In the genomic region with DNA sequence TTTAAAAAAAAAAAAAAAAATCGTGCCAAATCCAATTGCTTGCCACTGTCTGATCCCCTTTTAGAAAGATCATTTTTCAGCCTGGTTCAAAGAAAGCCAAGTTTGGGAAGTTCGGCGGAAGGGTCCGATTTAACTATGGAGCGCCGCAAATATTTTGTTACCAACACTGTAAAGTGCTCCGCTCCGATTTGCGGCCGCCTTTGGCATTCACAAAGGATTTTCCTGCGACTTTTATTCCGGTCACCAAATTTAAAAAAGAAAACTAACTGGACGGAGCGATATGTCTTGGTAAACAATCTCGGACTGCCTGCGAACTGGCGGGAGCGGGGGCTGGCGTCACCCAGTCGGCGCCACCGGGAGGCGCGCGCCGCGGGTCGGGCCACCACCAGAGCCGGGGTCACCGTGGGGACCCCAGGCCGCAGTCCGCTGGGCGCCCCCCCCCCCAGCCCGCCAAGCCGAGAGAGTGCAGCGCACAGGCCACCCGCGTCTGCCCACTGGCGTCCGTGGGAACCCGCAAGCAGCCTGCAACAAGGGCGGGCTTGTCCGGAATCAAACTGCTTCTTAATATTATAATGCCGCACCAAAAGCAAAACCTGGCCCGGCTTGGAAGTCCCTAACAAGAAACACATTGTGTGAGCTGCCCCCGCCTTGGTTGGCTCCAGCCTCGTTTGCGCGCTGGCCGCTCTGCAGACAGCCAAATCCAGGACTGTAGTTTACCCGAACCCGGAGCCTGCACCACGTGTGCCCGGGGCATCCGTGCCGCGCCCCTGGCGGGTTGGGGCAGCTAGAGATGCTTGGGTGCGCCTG, we compare ENCODE assay signal across 8 mouse cellular contexts. TPM values are rescaled to one million over a fixed set of nuclear protein-coding genes. Genes with fewer than 3 reads are reported as not detected.
DNase-seq lines count a peak whose midpoint lies in the region; ATAC-seq lines count a peak whose summit lies in the region.

No protein-coding gene starts in this region.

- DNase-seq in frontal cortex, adult 2 months (ENCODE audit: extremely low spot score in 1 of 2, low spot score in 1 of 2) = peak; percentile 49 to 61
- DNase-seq in cerebellum, postnatal 14 days = peak; percentile 46 to 50
- peak; percentile 65 for DNase-seq in gastrocnemius, postnatal 14 days
- peak; percentile 63 for DNase-seq in testis, postnatal 14 days (ENCODE audit: low spot score)

- H3K9ac ChIP-seq in intestine, embryonic 16.5 days (ENCODE audit: low read depth, low read length) = peak overlapping the region; percentile 90
- H3K9ac ChIP-seq in limb, embryonic 13.5 days = peak overlapping the region; percentile 77
- H3K9ac ChIP-seq in midbrain, embryonic 16.5 days (ENCODE audit: low read depth, low read length) = peak overlapping the region; percentile 68

- under 1% methylated on average over 59 of the region's 59 CpGs for WGBS in intestine, embryonic 16.5 days
- under 1% methylated on average over 57 of the region's 59 CpGs for WGBS in limb, embryonic 13.5 days
- 0% methylated on average over 59 of the region's 59 CpGs for WGBS in midbrain, embryonic 16.5 days

- no peaks in the 10 kb centered on the region for H3K27me3 ChIP-seq in intestine, embryonic 16.5 days (replicated peaks; ENCODE audit: control insufficient read depth, insufficient read depth, low read length)
- no peaks in the 10 kb centered on the region for H3K27me3 ChIP-seq in limb, embryonic 13.5 days
- H3K27me3 ChIP-seq in midbrain, embryonic 16.5 days (ENCODE audit: control insufficient read depth, insufficient read depth, low read depth, low read length) = no peaks in the 10 kb centered on the region

- no peaks in the 10 kb centered on the region for H3K9me3 ChIP-seq in intestine, embryonic 16.5 days (ENCODE audit: control insufficient read depth, low read length)
- no peaks in the 10 kb centered on the region for H3K9me3 ChIP-seq in limb, embryonic 13.5 days
- H3K9me3 ChIP-seq in midbrain, embryonic 16.5 days (replicated peaks; ENCODE audit: control insufficient read depth, low read length, poor library complexity, severe bottlenecking) = no peaks in the 10 kb centered on the region

- peak overlapping the region; percentile 94 for H3K4me2 ChIP-seq in intestine, embryonic 16.5 days (ENCODE audit: low read depth, low read length)
- peak overlapping the region; percentile 83 for H3K4me2 ChIP-seq in limb, embryonic 13.5 days (replicated peaks)
- peak overlapping the region; percentile 98 for H3K4me2 ChIP-seq in midbrain, embryonic 16.5 days (ENCODE audit: low read length)

- peak overlapping the region; percentile 64 for H3K4me3 ChIP-seq in intestine, embryonic 16.5 days (ENCODE audit: low read length)
- H3K4me3 ChIP-seq in limb, embryonic 13.5 days = peak overlapping the region; percentile 80
- H3K4me3 ChIP-seq in midbrain, embryonic 16.5 days (ENCODE audit: low read depth, low read length) = peak overlapping the region; percentile 44

- H3K36me3 ChIP-seq in intestine, embryonic 16.5 days (ENCODE audit: control insufficient read depth, insufficient read depth, low read length) = no peaks in the 10 kb centered on the region
- no peaks in the 10 kb centered on the region for H3K36me3 ChIP-seq in limb, embryonic 13.5 days
- no peaks in the 10 kb centered on the region for H3K36me3 ChIP-seq in midbrain, embryonic 16.5 days (ENCODE audit: control insufficient read depth, insufficient read depth, low read length)

- peak overlapping the region; percentile 99 for H3K27ac ChIP-seq in intestine, embryonic 16.5 days (ENCODE audit: low read length)
- peak overlapping the region; percentile 99 for H3K27ac ChIP-seq in limb, embryonic 13.5 days
- peak overlapping the region; percentile 87 for H3K27ac ChIP-seq in midbrain, embryonic 16.5 days (ENCODE audit: low read length)

- ATAC-seq in frontal cortex, adult (ENCODE audit: low TSS enrichment) = no peak
- ATAC-seq in intestine, embryonic 16.5 days = no peak
- peak; percentile 25; the same call in 1 of the 2 replicates for ATAC-seq in limb, embryonic 13.5 days (ENCODE audit: low FRiP score, low read depth)
- ATAC-seq in midbrain, embryonic 16.5 days = no peak

- H3K4me1 ChIP-seq in intestine, embryonic 16.5 days (ENCODE audit: control insufficient read depth, insufficient read depth, low read length) = peaks cover 30% of the 10 kb centered on the region
- H3K4me1 ChIP-seq in limb, embryonic 13.5 days = peaks cover 38% of the 10 kb centered on the region
- H3K4me1 ChIP-seq in midbrain, embryonic 16.5 days (ENCODE audit: control insufficient read depth, insufficient read depth, low read length) = peaks cover 29% of the 10 kb centered on the region

- intact Hi-C loops in gastrocnemius, postnatal 14 days (cut with DNase I; ENCODE audit: low total_unique reads) = no loop called here

RNA-seq across cellular contexts. Expression of gene Id2, which starts 3.7 kb away (rescaled TPM):
- 188 and 189 TPM in 2 replicates for polyA plus RNA-seq in frontal cortex, adult 2 months (2012; rRNA removed)
- 1 to 10 TPM; 6.5 to 8.0 TPM for total RNA-seq in gastrocnemius, postnatal 14 days (2021)
- 333 and 353 TPM in 2 replicates for polyA plus RNA-seq in intestine, embryonic 16.5 days (2015; fragmentation: Nextera tagmentation; extraction: Ambion mirVana)
- 388 and 402 TPM in 2 replicates for polyA plus RNA-seq in limb, embryonic 13.5 days (2015; fragmentation: Nextera tagmentation; extraction: Ambion mirVana)
- 140 and 176 TPM in 2 replicates for polyA plus RNA-seq in midbrain, embryonic 16.5 days (2015; fragmentation: Nextera tagmentation; extraction: Ambion mirVana)
